Mouse (Mus musculus): ENCODE measurements at regions not wholly inside any gene's neighbourhood (a gene's known extent, or its start where the extent isn't known, plus 50 kb on each side); places are given as distances from the start of the nearest gene placed in this dataset.

DNA sequence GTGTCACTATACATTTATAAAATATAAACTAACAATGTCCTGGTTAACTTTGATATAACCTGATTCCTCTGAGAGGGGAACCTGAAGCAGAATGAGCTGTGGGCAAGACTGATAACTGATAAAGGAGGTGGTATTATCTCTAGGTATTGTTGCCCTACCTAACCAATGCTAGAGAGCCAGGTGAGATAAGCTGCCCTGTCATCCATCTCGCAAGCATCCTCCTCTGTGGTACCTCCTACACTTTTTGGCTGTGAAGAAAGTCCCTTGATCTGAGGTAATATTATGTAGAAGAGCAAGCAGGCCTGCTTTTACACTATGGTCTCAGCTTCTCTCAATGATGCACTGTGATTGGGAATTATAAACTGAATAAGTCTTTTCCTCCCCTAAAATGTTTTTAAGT, 87.2 kb upstream of the Tent5a start:
- DNase-seq (ENCODE audit: low spot score) = no peak
- H3K9ac ChIP-seq (ENCODE audit: low read length) = no peak overlapping the region
- H3K4me3 ChIP-seq (ENCODE audit: low read depth, low read length) = no peak overlapping the region
- H3K27ac ChIP-seq (replicated peaks) = no peak overlapping the region
- H3K9me3 ChIP-seq (ENCODE audit: control insufficient read depth, low read length) = no peaks in the 10 kb centered on the region
- no peaks in the 10 kb centered on the region for H3K27me3 ChIP-seq (ENCODE audit: control insufficient read depth, insufficient read depth, low read length)
- WGBS = 58% methylated on average over 1 of the region's 1 CpGs
- H3K36me3 ChIP-seq (ENCODE audit: control insufficient read depth, insufficient read depth, low read length) = no peaks in the 10 kb centered on the region
- H3K4me2 ChIP-seq (replicated peaks; ENCODE audit: low read depth) = no peak overlapping the region
- H3K4me1 ChIP-seq (replicated peaks; ENCODE audit: control insufficient read depth, insufficient read depth) = no peaks in the 10 kb centered on the region
- no peak for ATAC-seq (ENCODE audit: low FRiP score, low TSS enrichment)
- TF ChIP-seq EP300 (optimal IDR thresholded peaks at IDR 0.05) (no peak), CTCF (IDR thresholded peaks at IDR 0.05; ENCODE audit: low read depth) (no peak)

GRCm38 (mm10) chr9:85413813-85414212, 86.7 kb upstream of the Tent5a start:
- H3K9ac ChIP-seq (ENCODE audit: low read length) = no peak overlapping the region
- no peak overlapping the region for H3K4me3 ChIP-seq (ENCODE audit: low read depth, low read length)
- no peaks in the 10 kb centered on the region for H3K4me1 ChIP-seq (replicated peaks; ENCODE audit: control insufficient read depth, insufficient read depth)
- 18% methylated on average over 1 of the region's 1 CpGs for WGBS
- H3K4me2 ChIP-seq (replicated peaks; ENCODE audit: low read depth) = no peak overlapping the region
- DNase-seq (ENCODE audit: low spot score) (peak; percentile 46), ATAC-seq (ENCODE audit: low FRiP score, low TSS enrichment) (peak; percentile 98)
- no peak for TF ChIP-seq EP300 (optimal IDR thresholded peaks at IDR 0.05)
- H3K9me3 ChIP-seq (ENCODE audit: control insufficient read depth, low read length) = no peaks in the 10 kb centered on the region
- H3K27me3 ChIP-seq (ENCODE audit: control insufficient read depth, insufficient read depth, low read length) = no peaks in the 10 kb centered on the region
- no peak overlapping the region for H3K27ac ChIP-seq (replicated peaks)
- H3K36me3 ChIP-seq (ENCODE audit: control insufficient read depth, insufficient read depth, low read length) = no peaks in the 10 kb centered on the region

- Histone ChIP-seq H3K9me3 (ENCODE audit: control insufficient read depth, low read length) (no peaks in the 10 kb centered on the region), H3K4me2 (replicated peaks; ENCODE audit: low read depth) (no peak overlapping the region), H3K27me3 (ENCODE audit: control insufficient read depth, insufficient read depth, low read length) (no peaks in the 10 kb centered on the region), H3K27ac (replicated peaks) (no peak overlapping the region), H3K36me3 (ENCODE audit: control insufficient read depth, insufficient read depth, low read length) (no peaks in the 10 kb centered on the region), H3K9ac (ENCODE audit: low read length) (no peak overlapping the region), H3K4me3 (ENCODE audit: low read depth, low read length) (no peak overlapping the region), H3K4me1 (replicated peaks; ENCODE audit: control insufficient read depth, insufficient read depth) (no peaks in the 10 kb centered on the region)
- WGBS = 29% methylated on average over 11 of the region's 11 CpGs
- no peak for TF ChIP-seq CTCF (IDR thresholded peaks at IDR 0.05; ENCODE audit: low read depth)
- no peak for TF ChIP-seq EP300 (optimal IDR thresholded peaks at IDR 0.05)
- DNase-seq (ENCODE audit: low spot score) (peak; percentile 71), ATAC-seq (ENCODE audit: low FRiP score, low TSS enrichment) (peak; percentile 64)
Measured at GRCm38 (mm10) chr9:85410643-85411296, 83.6 kb upstream of the Tent5a start.

DNA sequence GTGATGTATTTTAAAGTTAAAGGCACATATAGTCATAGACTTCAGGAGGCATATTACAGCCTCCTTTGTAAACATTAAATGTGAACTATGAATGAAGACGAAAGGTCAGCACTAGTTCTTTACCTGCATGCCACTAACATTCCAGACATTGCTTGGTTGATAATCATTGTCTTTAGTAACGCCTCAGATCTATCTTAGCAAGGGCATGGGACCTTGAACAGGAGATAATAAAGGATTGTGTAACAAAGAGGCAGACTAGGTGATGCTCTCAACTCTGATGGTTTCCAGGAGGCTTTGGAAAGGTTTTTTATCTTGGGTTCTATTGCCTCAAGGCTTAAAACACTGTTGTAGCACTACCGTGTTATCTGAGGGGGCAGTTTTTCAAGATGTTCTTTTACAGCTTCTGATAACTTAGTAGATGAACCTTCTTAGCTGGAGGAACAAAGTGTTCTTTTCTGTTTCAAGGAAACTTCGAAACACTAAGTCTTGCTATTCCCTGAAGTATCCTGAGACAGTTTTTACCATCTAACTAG, 82.9 kb upstream of the Tent5a start:
- no peak overlapping the region for H3K4me2 ChIP-seq (replicated peaks; ENCODE audit: low read depth)
- no peaks in the 10 kb centered on the region for H3K4me1 ChIP-seq (replicated peaks; ENCODE audit: control insufficient read depth, insufficient read depth)
- H3K9ac ChIP-seq (ENCODE audit: low read length) = no peak overlapping the region
- H3K9me3 ChIP-seq (ENCODE audit: control insufficient read depth, low read length) = no peaks in the 10 kb centered on the region
- no peaks in the 10 kb centered on the region for H3K36me3 ChIP-seq (ENCODE audit: control insufficient read depth, insufficient read depth, low read length)
- TF ChIP-seq EP300 (optimal IDR thresholded peaks at IDR 0.05) = no peak
- TF ChIP-seq CTCF (IDR thresholded peaks at IDR 0.05; ENCODE audit: low read depth) = no peak
- 57% methylated on average over 4 of the region's 4 CpGs for WGBS
- no peak overlapping the region for H3K27ac ChIP-seq (replicated peaks)
- no peaks in the 10 kb centered on the region for H3K27me3 ChIP-seq (ENCODE audit: control insufficient read depth, insufficient read depth, low read length)
- DNase-seq (ENCODE audit: low spot score) (no peak), ATAC-seq (ENCODE audit: low FRiP score, low TSS enrichment) (no peak)
- no peak overlapping the region for H3K4me3 ChIP-seq (ENCODE audit: low read depth, low read length)

GRCm38 (mm10) chr9:85408461-85408860, 81.3 kb upstream of the Tent5a start:
- no peaks in the 10 kb centered on the region for H3K27me3 ChIP-seq (ENCODE audit: control insufficient read depth, insufficient read depth, low read length)
- ATAC-seq (ENCODE audit: low FRiP score, low TSS enrichment) = no peak
- no peak for TF ChIP-seq EP300 (optimal IDR thresholded peaks at IDR 0.05)
- no peak for TF ChIP-seq CTCF (IDR thresholded peaks at IDR 0.05; ENCODE audit: low read depth)
- H3K27ac ChIP-seq (replicated peaks) = no peak overlapping the region
- no peaks in the 10 kb centered on the region for H3K9me3 ChIP-seq (ENCODE audit: control insufficient read depth, low read length)
- no peaks in the 10 kb centered on the region for H3K4me1 ChIP-seq (replicated peaks; ENCODE audit: control insufficient read depth, insufficient read depth)
- no peak for DNase-seq (ENCODE audit: low spot score)
- H3K9ac ChIP-seq (ENCODE audit: low read length) = no peak overlapping the region
- no peaks in the 10 kb centered on the region for H3K36me3 ChIP-seq (ENCODE audit: control insufficient read depth, insufficient read depth, low read length)
- H3K4me3 ChIP-seq (ENCODE audit: low read depth, low read length) = no peak overlapping the region
- no peak overlapping the region for H3K4me2 ChIP-seq (replicated peaks; ENCODE audit: low read depth)
- 80% methylated on average over 5 of the region's 5 CpGs for WGBS

DNA sequence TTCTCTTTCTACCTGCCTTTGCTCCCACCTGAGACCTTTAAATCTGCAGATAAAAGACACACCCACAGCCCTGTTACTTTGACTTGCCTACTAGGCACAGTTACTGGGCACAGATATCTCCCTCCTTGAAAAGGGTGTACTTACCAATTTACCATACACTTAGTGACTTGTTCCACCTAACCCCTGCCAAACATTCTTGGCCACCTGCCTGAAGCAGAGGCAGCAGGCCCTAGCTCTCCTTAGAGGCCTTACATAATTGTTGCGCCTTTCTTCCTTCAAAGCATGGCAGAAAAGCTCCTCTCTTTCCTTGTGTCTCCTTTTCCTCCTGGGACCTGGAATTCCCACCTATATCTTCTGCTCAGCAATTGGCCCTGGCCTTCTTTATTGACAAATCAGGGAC, 80.4 kb upstream of the Tent5a start:
- Histone ChIP-seq H3K27me3 (ENCODE audit: control insufficient read depth, insufficient read depth, low read length) (no peaks in the 10 kb centered on the region), H3K36me3 (ENCODE audit: control insufficient read depth, insufficient read depth, low read length) (no peaks in the 10 kb centered on the region), H3K9me3 (ENCODE audit: control insufficient read depth, low read length) (no peaks in the 10 kb centered on the region), H3K4me3 (ENCODE audit: low read depth, low read length) (no peak overlapping the region), H3K4me2 (replicated peaks; ENCODE audit: low read depth) (no peak overlapping the region), H3K27ac (replicated peaks) (no peak overlapping the region), H3K9ac (ENCODE audit: low read length) (no peak overlapping the region), H3K4me1 (replicated peaks; ENCODE audit: control insufficient read depth, insufficient read depth) (no peaks in the 10 kb centered on the region)
- 85% methylated on average over 1 of the region's 1 CpGs for WGBS
- TF ChIP-seq CTCF (IDR thresholded peaks at IDR 0.05; ENCODE audit: low read depth) (no peak), EP300 (optimal IDR thresholded peaks at IDR 0.05) (no peak)
- DNase-seq (ENCODE audit: low spot score) (no peak), ATAC-seq (ENCODE audit: low FRiP score, low TSS enrichment) (no peak)
